Mouse (Mus musculus) adrenal gland, adult 18-20 months (tissue): ENCODE data around the gene Pinlyp. TPM values are rescaled to one million over a fixed set of nuclear protein-coding genes. Genes with fewer than 3 reads are reported as not detected.

Experiments
- DNase-seq, 2 experiments: peaks; one replicate each; pipeline ENCODE4 v3.0.0; 2021 to 2022; ENCODE audit warnings: low spot score in 2 of 2
- total RNA-seq, 2 experiments: library from RNA; stranded (reverse); gene quantifications; 1 replicate in 1 of 2; 2 replicates in 1 of 2; pipeline ENCODE4 v1.2.3; 2021

The Pinlyp gene
- total RNA-seq, 2 experiments from 2014 or later = not detected

- DNase-seq = no peak
Measured at GRCm38 (mm10) chr7:24563191-24563836, 17.4 kb upstream of the Pinlyp start.

- no peak for DNase-seq
Measured at GRCm38 (mm10) chr7:24561450-24561849, 15.5 kb upstream of the Pinlyp start.

GRCm38 (mm10) chr7:24555786-24556185 is 9.9 kb upstream of the Pinlyp start:
- no peak for DNase-seq

DNA sequence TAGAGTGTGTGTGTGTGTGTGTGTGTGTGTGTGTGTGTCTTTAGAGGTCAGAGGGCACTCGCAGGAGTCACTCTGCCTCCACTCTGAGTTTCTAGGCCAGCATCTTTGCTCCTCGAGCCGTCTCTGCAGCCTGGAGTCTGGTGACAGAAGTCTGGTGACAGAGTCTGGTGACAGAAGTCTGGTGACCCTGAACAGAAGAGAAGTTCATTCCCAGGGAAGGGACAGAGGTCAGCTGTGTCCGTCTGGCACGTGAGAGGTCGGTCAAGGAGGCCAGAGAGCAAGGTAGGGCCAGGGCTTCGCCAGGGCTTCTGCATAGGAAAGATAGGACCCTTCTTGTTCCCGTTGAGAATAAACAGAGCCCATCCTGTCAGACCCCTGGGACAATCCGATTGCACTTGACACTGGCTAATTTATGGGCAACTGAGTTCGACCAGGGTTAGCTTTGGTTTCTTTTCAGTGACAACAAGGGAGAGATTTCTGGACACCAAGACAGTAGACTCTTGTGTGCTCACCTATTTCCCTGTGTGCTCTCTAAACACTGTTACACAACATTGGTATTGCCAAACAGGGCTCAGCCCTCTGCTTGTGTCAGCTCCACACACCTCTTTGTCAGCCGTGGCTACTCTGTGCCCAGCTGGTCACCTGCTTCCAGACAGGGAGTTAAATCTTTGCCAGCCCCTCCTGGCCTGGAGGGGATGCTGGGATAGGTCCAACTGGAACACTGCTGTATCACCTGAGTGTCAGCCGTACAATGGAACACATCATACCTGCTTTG is 6.3 kb upstream of the Pinlyp start:
- DNase-seq = no peak

DNA sequence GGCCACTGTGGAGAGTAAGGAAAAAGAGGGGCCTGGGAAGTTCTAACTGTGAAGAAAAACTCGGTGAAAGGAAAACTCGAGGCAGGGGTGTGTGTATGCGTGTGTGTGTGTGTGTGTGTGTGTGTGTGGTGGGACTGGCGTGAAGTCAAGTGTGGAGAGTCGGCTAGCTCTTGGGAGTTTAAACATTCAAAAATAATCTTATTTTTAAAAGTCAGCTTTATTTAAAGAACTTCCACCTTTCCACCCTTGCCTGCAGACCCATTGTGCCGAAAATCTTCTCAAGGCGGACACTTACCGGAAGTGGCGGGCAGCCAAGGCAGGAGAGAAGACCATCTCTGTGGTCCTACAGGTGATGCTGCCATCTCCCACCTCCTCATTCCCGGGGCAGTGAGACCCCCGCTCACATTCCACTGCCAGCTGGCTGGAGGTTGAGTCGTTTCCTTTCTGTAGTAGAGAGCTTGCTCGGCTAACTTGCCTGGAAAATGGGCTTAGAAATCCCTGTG is 1.7 kb upstream of the Pinlyp start:
- no peak for DNase-seq

- peak; percentile 97 to 98 for DNase-seq
Measured at GRCm38 (mm10) chr7:24546634-24547389, 894 bp upstream of the Pinlyp start.

DNA sequence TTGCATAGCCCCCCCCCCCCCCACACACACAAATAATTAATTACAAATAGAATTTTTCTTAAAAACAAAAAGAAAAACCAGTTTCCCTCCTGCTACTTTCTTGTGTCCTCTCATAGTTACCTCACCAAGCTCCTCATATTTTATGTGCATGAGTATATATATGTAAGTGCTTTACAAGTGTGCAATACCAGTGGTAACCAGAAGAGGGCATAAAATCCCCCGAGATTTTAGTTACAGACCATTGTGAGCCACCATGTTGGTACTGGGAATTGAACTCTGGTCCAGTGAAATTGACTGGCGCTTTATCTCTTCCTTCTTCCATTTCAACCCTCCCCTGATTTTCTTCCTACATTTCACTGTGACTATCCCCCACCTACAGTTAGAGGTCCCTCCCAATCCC is 1.4 kb downstream of the Pinlyp start:
- no peak for DNase-seq

DNA sequence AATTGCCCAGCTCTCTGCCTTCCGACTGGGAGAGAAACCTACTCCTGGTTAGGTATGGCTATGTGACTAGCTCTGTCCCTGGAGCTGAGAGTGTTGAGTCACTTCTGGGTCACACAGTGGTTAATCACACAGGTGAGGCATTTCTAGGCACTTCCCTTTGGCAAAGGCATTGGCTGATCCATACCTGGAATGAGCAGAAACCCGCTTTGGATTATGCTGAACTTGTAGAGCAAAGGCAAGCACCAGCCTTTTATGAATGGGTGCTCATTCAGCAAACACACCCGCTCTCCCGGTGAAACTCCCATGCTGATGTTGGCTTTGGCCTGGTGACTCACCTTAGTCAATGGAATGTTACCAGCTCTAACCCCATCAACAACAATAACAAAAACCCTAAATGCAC is 6.2 kb downstream of the Pinlyp start:
- DNase-seq = no peak

- DNase-seq = no peak
Measured at GRCm38 (mm10) chr7:24538701-24539100, 7.2 kb downstream of the Pinlyp start.

GRCm38 (mm10) chr7:24538154-24538553 is 7.8 kb downstream of the Pinlyp start:
- no peak for DNase-seq

- no peak for DNase-seq
Measured at GRCm38 (mm10) chr7:24537591-24537990, 8.3 kb downstream of the Pinlyp start.

- no peak for DNase-seq
Measured at GRCm38 (mm10) chr7:24537081-24537480, 8.8 kb downstream of the Pinlyp start.

DNA sequence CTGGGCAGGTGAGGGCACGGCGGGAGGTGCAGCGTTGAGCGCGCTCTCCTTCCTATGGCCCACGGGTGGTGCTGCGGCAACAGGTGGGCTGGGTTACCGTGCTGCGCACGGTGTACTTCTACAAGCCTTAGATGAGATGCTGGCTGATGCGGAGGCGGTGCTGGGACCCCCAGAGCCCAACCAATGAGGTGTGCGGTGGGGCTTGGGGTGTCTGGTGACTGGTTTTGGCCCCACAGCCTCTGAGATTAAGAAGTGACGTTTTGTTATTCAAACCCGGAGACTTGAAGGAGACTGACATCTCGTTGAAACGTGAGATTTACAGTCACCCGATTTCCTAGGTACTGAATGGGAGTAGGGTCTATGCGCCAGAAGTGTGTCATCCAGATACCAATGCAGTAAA is 11.6 kb downstream of the Pinlyp start:
- DNase-seq = no peak

- DNase-seq = no peak
Measured at GRCm38 (mm10) chr7:24533806-24534205, 12.1 kb downstream of the Pinlyp start.

- no peak for DNase-seq
Measured at GRCm38 (mm10) chr7:24533031-24533571, 12.8 kb downstream of the Pinlyp start.

DNA sequence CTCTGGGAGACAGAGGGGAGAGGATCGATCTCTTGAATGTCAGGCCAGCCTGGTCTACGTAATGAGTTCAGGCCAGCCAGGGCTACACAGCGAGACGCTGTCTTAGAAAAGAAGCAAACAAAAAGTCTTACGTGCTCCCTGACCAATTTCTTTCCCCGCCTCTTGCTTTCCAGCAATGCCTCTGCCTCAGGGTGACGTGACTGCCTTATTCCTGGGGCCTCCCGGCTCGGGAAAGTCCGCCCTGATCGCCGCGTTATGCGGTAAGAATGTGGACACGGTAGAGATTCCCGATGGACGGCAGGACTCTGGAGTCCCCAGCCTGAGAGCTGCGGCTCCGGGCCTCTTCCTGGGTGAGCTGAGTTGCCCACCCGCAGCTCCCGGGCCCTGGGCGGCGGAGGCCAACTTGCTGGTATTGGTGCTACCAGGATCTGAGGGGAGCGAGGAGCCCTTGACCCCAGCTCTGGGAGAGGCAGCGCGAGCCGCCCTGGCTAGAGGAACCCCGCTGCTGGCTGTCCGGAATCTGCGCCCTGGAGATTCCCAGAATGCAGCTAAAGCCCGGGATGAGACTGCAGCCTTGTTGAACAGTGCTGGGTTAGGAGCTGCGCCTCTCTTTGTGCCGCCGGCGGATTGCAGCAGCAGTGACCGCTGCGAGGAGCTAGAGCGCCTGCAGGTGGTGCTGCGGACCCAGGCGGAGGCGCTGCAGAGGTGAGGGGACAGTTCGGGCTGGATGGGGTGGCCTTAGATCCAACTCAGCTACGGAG is 14.5 kb downstream of the Pinlyp start:
- DNase-seq = peak; percentile 59 to 62

DNA sequence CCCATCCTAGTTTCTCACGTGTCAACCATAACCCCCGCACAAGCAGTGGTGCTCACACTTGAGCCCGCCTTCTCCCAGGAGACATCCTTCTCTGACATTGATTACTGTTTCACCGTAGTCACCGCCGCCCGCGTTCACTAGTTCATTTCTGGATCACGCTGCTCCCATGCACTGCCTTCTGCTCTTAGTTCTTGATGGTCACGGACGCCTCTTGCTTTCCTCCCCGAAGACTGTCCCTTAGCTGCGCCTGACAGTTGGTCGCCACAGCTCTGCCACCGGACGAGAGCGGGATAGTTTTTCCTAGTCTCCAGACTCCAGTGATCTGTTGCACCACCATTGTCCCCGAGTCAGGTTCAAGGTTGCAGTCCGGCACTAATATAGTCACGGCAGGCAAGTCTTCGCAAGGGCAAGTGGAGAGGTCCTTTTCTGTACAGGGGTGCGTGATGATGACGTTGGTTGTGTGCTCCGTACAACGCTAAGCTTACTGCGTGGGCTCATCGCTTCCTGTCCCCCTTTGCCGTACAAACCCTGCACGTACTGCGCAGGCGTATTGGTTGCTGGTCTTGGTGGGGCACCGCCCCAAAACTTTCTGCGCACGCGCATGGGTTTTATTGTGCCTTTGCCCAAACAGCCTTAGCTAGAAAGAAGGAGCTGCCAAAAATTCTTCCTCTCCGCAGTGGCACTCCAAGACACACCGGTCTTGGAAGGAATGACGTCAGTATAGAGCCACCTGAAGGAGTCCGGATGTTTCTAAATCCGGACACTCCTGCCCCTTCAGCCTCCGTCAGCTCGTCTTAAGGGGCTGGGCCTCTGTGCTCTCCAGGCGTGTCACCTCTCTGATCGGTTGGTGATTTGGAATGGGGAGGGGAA is 15.6 kb downstream of the Pinlyp start, which contains the start of gene Irgq:
TSS of gene Irgq (plus strand) at position 628 of the 870 bp plus-strand sequence.
- DNase-seq = peak; percentile 97 to 98

DNA sequence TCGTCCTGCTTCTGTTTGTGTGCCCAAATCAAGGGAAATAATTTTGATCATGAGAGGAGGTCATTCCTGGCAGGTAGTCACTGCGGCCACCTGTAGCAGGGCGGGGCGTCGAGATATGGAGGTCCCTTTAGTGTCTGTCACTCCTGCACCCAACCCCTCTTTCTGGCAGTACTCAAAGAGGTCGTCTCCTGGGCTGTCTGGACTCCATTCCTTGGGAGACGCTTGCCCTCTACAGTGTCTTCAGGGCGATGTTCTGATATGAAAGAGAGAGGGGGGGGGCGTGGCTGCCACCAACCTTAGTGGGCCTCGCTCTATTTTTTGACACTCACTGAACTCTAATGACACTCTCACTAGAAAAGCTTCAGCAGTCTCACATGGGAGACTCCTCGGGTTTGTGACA is 16.3 kb downstream of the Pinlyp start:
- DNase-seq = no peak

DNA sequence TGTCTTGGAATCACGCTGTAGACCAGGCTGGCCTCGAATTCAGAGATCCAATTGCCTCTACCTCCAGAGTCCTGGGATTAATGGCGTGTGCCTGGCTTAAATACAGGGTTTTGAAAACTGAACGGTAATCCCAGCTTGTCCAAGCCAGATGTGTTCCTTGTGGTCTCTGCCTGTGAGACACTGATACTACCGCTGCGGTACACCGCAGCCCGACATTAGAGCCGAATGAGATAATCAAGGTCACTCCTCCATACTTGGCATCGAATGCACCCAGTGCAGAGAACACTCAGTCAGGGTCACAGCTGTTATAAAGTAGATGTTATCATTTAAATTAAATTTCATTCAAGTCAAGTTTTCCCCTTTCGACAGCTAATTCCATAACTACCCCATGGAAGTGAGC is 17.1 kb downstream of the Pinlyp start:
- DNase-seq = no peak
